Mouse (Mus musculus) thymus, adult 2 months (tissue): ENCODE data around the gene Lpar3. TPM values are rescaled to one million over a fixed set of nuclear protein-coding genes. Genes with fewer than 3 reads are reported as not detected.

Source experiments
- DNase-seq: peaks from one replicate; pipeline ENCODE4 v3.0.0; 2021
- H3K27ac ChIP-seq: fragments of 200-500 bp; 2 replicates; pipeline ENCODE4 v1.5.1; 2012; ENCODE audit warnings: low read length, control low read depth; ENCODE audit not compliant: control insufficient read depth, insufficient read depth
- H3K27me3 ChIP-seq: fragments of 200-500 bp; 2 replicates; pipeline ENCODE4 v1.6.1; 2012; ENCODE audit warnings: mild to moderate bottlenecking, low read length, moderate library complexity, mixed read lengths; ENCODE audit not compliant: control insufficient read depth, insufficient read depth
- H3K36me3 ChIP-seq: fragments of 200-500 bp; 2 replicates; pipeline ENCODE4 v1.6.1; 2012; ENCODE audit warnings: mild to moderate bottlenecking, low read length, moderate library complexity; ENCODE audit not compliant: control insufficient read depth, insufficient read depth
- H3K4me1 ChIP-seq: fragments of 200-500 bp; replicated peaks from 2 replicates; pipeline ENCODE4 v1.6.1; 2012; ENCODE audit warnings: low read length; ENCODE audit not compliant: control insufficient read depth, insufficient read depth
- H3K4me3 ChIP-seq: fragments of 200-500 bp; 2 replicates; pipeline ENCODE4 v1.5.1; 2012; ENCODE audit warnings: mild to moderate bottlenecking, low read length, control low read depth, moderate library complexity; ENCODE audit not compliant: control insufficient read depth, insufficient read depth
- CTCF ChIP-seq: fragments of 200-500 bp; IDR thresholded peaks from 2 replicates; pipeline ENCODE4 v1.5.1; 2012; ENCODE audit warnings: mild to moderate bottlenecking, control low read depth, low read length, moderate library complexity, borderline replicate concordance; ENCODE audit not compliant: control insufficient read depth, poor library complexity, insufficient read depth; ENCODE audit errors: extremely low read depth
- POLR2A ChIP-seq: fragments of 200-500 bp; IDR thresholded peaks from 2 replicates; pipeline ENCODE4 v1.6.1; 2012; ENCODE audit warnings: mild to moderate bottlenecking, low read length, control low read depth, moderate library complexity; ENCODE audit not compliant: control insufficient read depth, poor library complexity, insufficient read depth; ENCODE audit errors: extremely low read depth
- WGBS: fragments of 180-500 bp; shearing (Covaris S2); methylation state at CpG from one replicate; pipeline ENCODE4 v1.1.7; 2018; 5-methylcytosine and 5-hydroxymethylcytosine counted together
- polyA plus RNA-seq: library from polyadenylated mRNA; depleted of rRNA; stranded (reverse); fragments of >200 nt; gene quantifications from 2 replicates; pipeline ENCODE4 v1.2.3, GENCODE M21; 2012

Gene Lpar3
- polyA plus RNA-seq, 1 experiment = 2.3 TPM

DNA sequence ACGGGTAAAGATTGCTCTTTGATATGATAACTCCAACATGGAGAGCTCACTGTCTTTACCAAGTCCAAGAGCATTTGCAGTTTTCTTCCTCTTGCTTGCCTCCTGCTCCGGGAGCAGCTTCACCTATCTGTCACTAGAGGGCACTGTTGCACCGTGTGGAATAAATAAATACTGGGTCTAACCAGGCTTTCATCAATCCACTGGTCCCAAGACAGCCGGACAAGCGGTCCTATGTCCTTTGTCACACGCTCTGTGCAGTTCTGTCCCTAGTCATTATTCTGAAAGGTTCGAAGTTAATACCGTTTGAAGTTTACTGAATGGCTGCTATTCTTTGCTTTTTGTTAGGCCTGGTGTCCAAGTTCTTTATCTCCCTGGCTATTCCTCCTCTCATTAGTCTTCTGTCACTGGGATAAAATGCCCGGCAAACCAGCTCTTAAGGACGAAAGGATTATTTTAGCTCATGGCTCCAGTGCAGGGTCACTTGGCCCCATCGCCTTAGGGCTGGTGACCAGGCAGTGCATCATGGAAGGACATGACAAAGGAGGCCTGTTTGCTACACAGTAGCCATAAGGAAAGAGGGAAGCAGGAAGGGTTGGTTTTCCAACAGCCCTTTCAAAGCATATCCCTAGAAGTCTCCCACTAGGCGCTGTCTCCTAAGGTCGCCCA lies 35.6 kb upstream of the Lpar3 start:
- 65% methylated on average over 13 of the region's 13 CpGs for WGBS
- H3K27me3 ChIP-seq = no peaks in the 10 kb centered on the region
- DNase-seq = peak; percentile 36
- H3K36me3 ChIP-seq = no peaks in the 10 kb centered on the region
- H3K4me1 ChIP-seq = no peaks in the 10 kb centered on the region
- TF ChIP-seq POLR2A (no peak), CTCF (no peak)
- H3K27ac ChIP-seq = no peak overlapping the region
- no peak overlapping the region for H3K4me3 ChIP-seq

DNA sequence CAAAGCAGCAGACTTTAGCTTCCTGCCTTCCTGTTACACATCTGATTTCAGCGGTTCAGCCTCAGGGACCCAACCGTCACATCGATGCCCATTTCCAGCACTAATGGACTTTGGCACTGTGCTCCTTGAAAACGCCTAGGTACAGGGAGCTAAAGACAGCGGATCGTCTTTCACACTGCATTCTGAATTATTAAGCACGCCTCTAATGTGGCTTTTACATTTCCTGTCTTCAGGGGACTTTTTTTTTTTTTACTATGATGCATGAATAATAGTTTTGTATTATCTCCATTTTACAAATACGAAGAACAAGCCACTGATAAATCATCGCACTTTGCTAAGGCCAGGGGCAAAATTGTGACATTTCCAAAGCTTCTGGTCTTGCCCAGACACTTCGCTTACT lies 34.7 kb upstream of the Lpar3 start:
- TF ChIP-seq CTCF (no peak), POLR2A (no peak)
- WGBS = 92% methylated on average over 10 of the region's 10 CpGs
- no peaks in the 10 kb centered on the region for H3K27me3 ChIP-seq
- H3K4me1 ChIP-seq = no peaks in the 10 kb centered on the region
- no peak for DNase-seq
- no peak overlapping the region for H3K27ac ChIP-seq
- H3K4me3 ChIP-seq = no peak overlapping the region
- H3K36me3 ChIP-seq = no peaks in the 10 kb centered on the region

DNA sequence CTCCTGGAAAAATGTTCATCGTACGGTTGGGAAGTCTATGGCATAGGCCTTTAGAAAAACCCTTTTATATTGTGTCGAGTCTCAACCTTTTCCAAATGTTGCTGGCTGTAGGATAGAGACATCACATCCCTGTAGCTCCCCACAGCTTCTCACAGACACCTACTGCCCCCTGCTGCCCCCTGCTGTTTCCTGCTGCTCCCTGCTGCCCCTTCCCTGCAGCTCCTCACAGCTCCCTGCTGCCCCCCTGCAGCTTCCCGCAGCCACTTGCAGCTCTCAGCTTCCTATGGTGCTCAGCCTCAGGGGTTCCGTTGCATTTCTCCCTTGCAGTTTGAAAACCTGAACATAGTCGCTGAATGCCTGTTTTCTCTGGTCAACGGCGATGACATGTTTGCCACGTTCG lies 30.8 kb upstream of the Lpar3 start:
- Histone ChIP-seq H3K36me3 (no peaks in the 10 kb centered on the region), H3K27me3 (no peaks in the 10 kb centered on the region), H3K4me1 (peaks cover 9% of the 10 kb centered on the region), H3K27ac (no peak overlapping the region), H3K4me3 (no peak overlapping the region)
- DNase-seq = peak; percentile 18
- WGBS = 92% methylated on average over 10 of the region's 10 CpGs
- TF ChIP-seq POLR2A = no peak
- TF ChIP-seq CTCF = peak; percentile 48; the same call in 1 of the 2 replicates

DNA sequence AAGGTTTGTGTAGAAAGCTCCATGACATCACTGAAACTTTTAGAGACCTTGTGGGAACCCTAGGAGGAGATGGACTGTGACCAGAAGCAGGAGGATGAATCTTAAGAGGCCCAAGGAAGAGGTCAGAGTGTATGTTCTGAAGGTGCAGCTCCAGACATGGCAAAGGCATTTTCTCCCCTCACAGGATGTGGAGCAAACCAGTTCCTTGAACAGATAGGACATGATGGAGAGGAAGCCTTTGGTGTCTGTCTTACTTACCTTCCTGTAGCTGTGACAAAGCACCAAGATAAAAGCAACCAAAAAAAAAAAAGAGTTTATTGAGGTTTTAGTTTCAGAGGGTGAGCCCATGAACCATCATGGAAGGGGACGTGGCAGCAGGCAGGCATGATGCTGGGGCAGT lies 28.3 kb upstream of the Lpar3 start:
- WGBS = 14% methylated on average over 1 of the region's 1 CpGs

DNA sequence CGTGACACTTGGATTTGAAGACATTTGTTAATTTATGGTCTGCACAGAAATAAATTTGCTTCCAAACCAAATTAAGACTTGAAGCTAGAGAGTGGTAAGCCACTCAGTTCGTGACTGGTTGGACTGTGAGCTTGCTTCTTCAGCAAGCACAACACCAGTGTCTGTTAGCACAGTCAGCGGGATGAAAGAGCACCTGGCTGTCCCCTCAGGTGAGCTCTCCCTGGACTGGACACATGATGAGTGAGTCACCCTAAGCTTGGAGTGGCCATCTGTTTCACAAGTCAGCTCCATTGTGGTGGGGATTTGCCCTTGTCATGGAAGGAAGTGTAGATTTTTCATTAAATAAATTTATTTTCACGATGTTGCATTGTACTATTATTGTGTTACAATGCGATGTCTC lies 25.6 kb upstream of the Lpar3 start:
- no peak for DNase-seq
- Histone ChIP-seq H3K36me3 (no peaks in the 10 kb centered on the region), H3K4me1 (peaks cover 9% of the 10 kb centered on the region), H3K4me3 (no peak overlapping the region), H3K27ac (no peak overlapping the region), H3K27me3 (no peaks in the 10 kb centered on the region)
- TF ChIP-seq CTCF (no peak), POLR2A (no peak)
- WGBS = 96% methylated on average over 5 of the region's 5 CpGs

More for the DNA sequence above, 28.3 kb upstream of the Lpar3 start:
- Histone ChIP-seq H3K4me3 (no peak overlapping the region), H3K4me1 (peaks cover 9% of the 10 kb centered on the region), H3K27ac (no peak overlapping the region), H3K36me3 (no peaks in the 10 kb centered on the region), H3K27me3 (no peaks in the 10 kb centered on the region)
- TF ChIP-seq POLR2A (no peak), CTCF (no peak)
- no peak for DNase-seq

DNA sequence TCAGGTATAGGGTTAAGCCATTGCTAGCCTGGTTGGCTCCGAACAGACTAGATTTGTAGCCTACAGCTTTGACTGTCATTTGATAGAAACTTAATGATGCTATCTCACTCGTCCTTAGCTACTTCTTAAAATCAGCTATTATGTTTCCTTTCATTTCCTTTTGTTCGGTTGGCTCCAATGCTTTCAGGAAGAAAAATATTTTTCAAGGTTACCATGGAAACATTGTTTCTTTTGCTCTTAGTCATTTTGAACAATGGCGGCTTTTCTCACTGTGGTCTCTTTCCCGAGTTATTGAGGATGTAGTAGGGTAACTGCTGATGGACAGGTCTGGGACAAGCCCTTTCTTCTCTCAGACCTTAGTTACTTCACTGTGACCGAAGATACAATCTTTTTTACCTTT lies 24.5 kb upstream of the Lpar3 start:
- Histone ChIP-seq H3K27me3 (no peaks in the 10 kb centered on the region), H3K4me3 (no peak overlapping the region), H3K27ac (no peak overlapping the region), H3K36me3 (no peaks in the 10 kb centered on the region), H3K4me1 (peaks cover 9% of the 10 kb centered on the region)
- WGBS = 70% methylated on average over 6 of the region's 6 CpGs
- no peak for TF ChIP-seq POLR2A
- no peak for DNase-seq
